Mouse (Mus musculus): Measurements from ENCODE around the gene Hist1h2ae. TPM values are rescaled to one million over a fixed set of nuclear protein-coding genes. Genes with fewer than 3 reads are reported as not detected.
A peak's percentile ranks its signal among the peaks of the same experiment; 100 is the strongest.

Gene Hist1h2ae
- total RNA-seq, 1 experiment = 587 TPM

- DNase-seq (ENCODE audit: low read depth, low spot score) = no peak
- TF ChIP-seq ZNF384 (IDR thresholded peaks at IDR 0.05; ENCODE audit: low read depth, low read length) (no peak), HCFC1 (IDR thresholded peaks at IDR 0.05; ENCODE audit: borderline replicate concordance, insufficient read depth, low read length) (no peak), ZC3H11A (IDR thresholded peaks at IDR 0.05; ENCODE audit: borderline replicate concordance, low read depth, low read length) (no peak), MAFK (IDR thresholded peaks at IDR 0.05; ENCODE audit: insufficient read depth, low read depth, low read length) (no peak), CHD2 (IDR thresholded peaks at IDR 0.05; ENCODE audit: low read depth, low read length) (no peak)
- Histone ChIP-seq H3K27ac (ENCODE audit: insufficient read depth, low read depth, low read length, poor library complexity, severe bottlenecking) (peak overlapping the region; percentile 93; the same call in 1 of the 2 replicates), H3K36me3 (ENCODE audit: control insufficient read depth, insufficient read depth, low read length, poor library complexity, severe bottlenecking) (no peaks in the 10 kb centered on the region), H3K9me3 (ENCODE audit: control insufficient read depth, insufficient read depth, low read depth, low read length) (no peaks in the 10 kb centered on the region), H3K4me1 (ENCODE audit: control insufficient read depth in 2 of 2, insufficient read depth in 2 of 2, low read length in 2 of 2, poor library complexity in 1 of 2) (peaks cover 0 to 2% of the 10 kb centered on the region in 2 experiments; a peak in 1 of 4 replicates), H3K4me3 (ENCODE audit: insufficient read depth in 1 of 2, low read depth in 1 of 2, low read length in 2 of 2, poor library complexity in 1 of 2, severe bottlenecking in 1 of 2) (peak overlapping the region; percentile 43 to 83), H3K9ac (ENCODE audit: insufficient read depth, low read depth, low read length, poor library complexity, severe bottlenecking) (peak overlapping the region; percentile 82; the same call in 1 of the 2 replicates)
- in situ Hi-C loops (cut with MboI; ENCODE audit: low sequenced_read_pairs in 2 of 2, unreplicated experiment in 2 of 2) = loop anchor here in 1 of 2 experiments (25.0 kb wide), 1 partner anchor 1495 kb away; the partner anchor contains the start of genes Hist1h2ag, Hist1h2ah, Hist1h2bj and Hist1h2bk
Observed at GRCm38 (mm10) chr13:23532262-23533075, 38.6 kb downstream of the Hist1h2ae start.

DNA sequence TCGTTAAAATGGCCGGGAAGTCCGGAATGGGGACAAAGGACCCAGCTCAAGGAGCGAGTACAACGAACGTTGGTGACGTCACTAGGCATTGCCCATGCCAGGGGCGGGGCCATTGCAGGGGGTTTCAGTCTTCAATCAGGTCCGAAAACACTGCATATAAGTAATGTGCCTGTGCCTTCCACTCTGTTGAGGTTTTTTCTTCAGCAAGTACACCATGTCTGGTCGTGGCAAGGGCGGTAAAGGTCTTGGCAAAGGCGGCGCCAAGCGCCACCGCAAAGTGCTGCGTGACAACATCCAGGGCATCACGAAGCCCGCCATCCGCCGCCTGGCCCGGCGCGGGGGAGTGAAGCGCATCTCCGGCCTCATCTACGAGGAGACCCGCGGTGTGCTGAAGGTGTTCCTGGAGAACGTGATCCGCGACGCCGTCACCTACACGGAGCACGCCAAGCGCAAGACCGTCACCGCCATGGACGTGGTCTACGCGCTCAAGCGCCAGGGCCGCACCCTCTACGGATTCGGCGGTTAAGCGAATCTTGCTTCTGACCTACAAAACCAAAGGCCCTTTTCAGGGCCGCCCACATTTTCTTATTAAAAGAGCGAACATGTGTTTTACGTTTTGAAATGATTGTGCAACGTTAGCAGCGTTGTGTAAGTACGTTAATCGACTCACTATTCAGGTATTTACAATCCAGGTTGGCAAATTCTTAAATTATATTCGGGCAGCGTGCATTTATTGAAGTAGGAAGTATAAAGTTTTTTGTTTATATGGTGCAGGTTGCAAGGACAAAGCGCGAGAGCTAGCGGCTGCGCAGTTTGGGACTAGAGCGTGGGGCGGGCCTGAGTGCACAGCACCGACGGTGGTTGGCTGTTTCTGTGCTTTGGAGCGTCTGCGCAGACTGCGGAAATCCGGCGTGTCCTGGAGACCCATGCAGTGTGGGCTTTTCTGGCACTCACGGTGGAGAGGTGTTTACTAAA is 39.8 kb downstream of the Hist1h2ae start, which contains the start of gene Hist1h4h:
Gene Hist1h4h, plus strand, starts transcription at position 150 of the 975 bp plus-strand sequence.
- peak; percentile 96 for DNase-seq (ENCODE audit: low read depth, low spot score)
- Histone ChIP-seq H3K9ac (ENCODE audit: insufficient read depth, low read depth, low read length, poor library complexity, severe bottlenecking) (peak within 1 kb of the TSS; percentile 78), H3K4me1 (ENCODE audit: control insufficient read depth in 2 of 2, insufficient read depth in 2 of 2, low read length in 2 of 2, poor library complexity in 1 of 2) (peaks cover 0 to 2% of the 10 kb centered on the region in 2 experiments; a peak in 1 of 4 replicates), H3K9me3 (ENCODE audit: control insufficient read depth, insufficient read depth, low read depth, low read length) (no peaks in the 10 kb centered on the region), H3K4me3 (ENCODE audit: insufficient read depth in 1 of 2, low read depth in 1 of 2, low read length in 2 of 2, poor library complexity in 1 of 2, severe bottlenecking in 1 of 2) (peak within 1 kb of the TSS; percentile 67 to 83), H3K27ac (ENCODE audit: insufficient read depth, low read depth, low read length, poor library complexity, severe bottlenecking) (peak within 1 kb of the TSS; percentile 93), H3K36me3 (ENCODE audit: control insufficient read depth, insufficient read depth, low read length, poor library complexity, severe bottlenecking) (no peaks in the 10 kb centered on the region)
- in situ Hi-C loops (cut with MboI; ENCODE audit: low sequenced_read_pairs in 2 of 2, unreplicated experiment in 2 of 2) = loop anchor here in 1 of 2 experiments (25.0 kb wide), 1 partner anchor 1494 kb away; the partner anchor contains the start of genes Hist1h2ag, Hist1h2ah, Hist1h2bj and Hist1h2bk
- TF ChIP-seq HCFC1 (IDR thresholded peaks at IDR 0.05; ENCODE audit: borderline replicate concordance, insufficient read depth, low read length) (no peak), ZC3H11A (IDR thresholded peaks at IDR 0.05; ENCODE audit: borderline replicate concordance, low read depth, low read length) (no peak), CHD2 (IDR thresholded peaks at IDR 0.05; ENCODE audit: low read depth, low read length) (no peak), MAFK (IDR thresholded peaks at IDR 0.05; ENCODE audit: insufficient read depth, low read depth, low read length) (no peak), ZNF384 (IDR thresholded peaks at IDR 0.05; ENCODE audit: low read depth, low read length) (no peak)

GRCm38 (mm10) chr13:23530181-23530900 is 40.7 kb downstream of the Hist1h2ae start:
- TF ChIP-seq HCFC1 (IDR thresholded peaks at IDR 0.05; ENCODE audit: borderline replicate concordance, insufficient read depth, low read length) = no peak
- TF ChIP-seq MAFK (IDR thresholded peaks at IDR 0.05; ENCODE audit: insufficient read depth, low read depth, low read length) = peak; percentile 92
- no peak for TF ChIP-seq CHD2 (IDR thresholded peaks at IDR 0.05; ENCODE audit: low read depth, low read length)
- peak; percentile 80 for TF ChIP-seq ZNF384 (IDR thresholded peaks at IDR 0.05; ENCODE audit: low read depth, low read length)
- no peak for TF ChIP-seq ZC3H11A (IDR thresholded peaks at IDR 0.05; ENCODE audit: borderline replicate concordance, low read depth, low read length)
- in situ Hi-C loops (cut with MboI; ENCODE audit: low sequenced_read_pairs in 2 of 2, unreplicated experiment in 2 of 2) = loop anchor here in 1 of 2 experiments (25.0 kb wide), 1 partner anchor 1493 kb away; the partner anchor contains the start of genes Hist1h2ag, Hist1h2ah, Hist1h2bj and Hist1h2bk
- Histone ChIP-seq H3K36me3 (ENCODE audit: control insufficient read depth, insufficient read depth, low read length, poor library complexity, severe bottlenecking) (no peaks in the 10 kb centered on the region), H3K4me1 (ENCODE audit: control insufficient read depth in 2 of 2, insufficient read depth in 2 of 2, low read length in 2 of 2, poor library complexity in 1 of 2) (peaks cover 0 to 2% of the 10 kb centered on the region in 2 experiments; a peak in 1 of 4 replicates), H3K27ac (ENCODE audit: insufficient read depth, low read depth, low read length, poor library complexity, severe bottlenecking) (peak overlapping the region; percentile 85; the same call in 1 of the 2 replicates), H3K9me3 (ENCODE audit: control insufficient read depth, insufficient read depth, low read depth, low read length) (no peaks in the 10 kb centered on the region), H3K9ac (ENCODE audit: insufficient read depth, low read depth, low read length, poor library complexity, severe bottlenecking) (peak overlapping the region; percentile 78), H3K4me3 (ENCODE audit: insufficient read depth in 1 of 2, low read depth in 1 of 2, low read length in 2 of 2, poor library complexity in 1 of 2, severe bottlenecking in 1 of 2) (peak overlapping the region; percentile 61 to 83)
- DNase-seq (ENCODE audit: low read depth, low spot score) = no peak

Data from ES-E14 (cell line).